Mouse (Mus musculus) spleen, embryonic (tissue): ENCODE data around the gene Tmem235.

Experiments
- CTCF ChIA-PET: fragments of 350-600 bp; sonication (Branson Sonifier 250); formaldehyde crosslinking; loops from one replicate; lab custom pipeline; 2022; lab: Charles Lee

Gene Tmem235

DNA sequence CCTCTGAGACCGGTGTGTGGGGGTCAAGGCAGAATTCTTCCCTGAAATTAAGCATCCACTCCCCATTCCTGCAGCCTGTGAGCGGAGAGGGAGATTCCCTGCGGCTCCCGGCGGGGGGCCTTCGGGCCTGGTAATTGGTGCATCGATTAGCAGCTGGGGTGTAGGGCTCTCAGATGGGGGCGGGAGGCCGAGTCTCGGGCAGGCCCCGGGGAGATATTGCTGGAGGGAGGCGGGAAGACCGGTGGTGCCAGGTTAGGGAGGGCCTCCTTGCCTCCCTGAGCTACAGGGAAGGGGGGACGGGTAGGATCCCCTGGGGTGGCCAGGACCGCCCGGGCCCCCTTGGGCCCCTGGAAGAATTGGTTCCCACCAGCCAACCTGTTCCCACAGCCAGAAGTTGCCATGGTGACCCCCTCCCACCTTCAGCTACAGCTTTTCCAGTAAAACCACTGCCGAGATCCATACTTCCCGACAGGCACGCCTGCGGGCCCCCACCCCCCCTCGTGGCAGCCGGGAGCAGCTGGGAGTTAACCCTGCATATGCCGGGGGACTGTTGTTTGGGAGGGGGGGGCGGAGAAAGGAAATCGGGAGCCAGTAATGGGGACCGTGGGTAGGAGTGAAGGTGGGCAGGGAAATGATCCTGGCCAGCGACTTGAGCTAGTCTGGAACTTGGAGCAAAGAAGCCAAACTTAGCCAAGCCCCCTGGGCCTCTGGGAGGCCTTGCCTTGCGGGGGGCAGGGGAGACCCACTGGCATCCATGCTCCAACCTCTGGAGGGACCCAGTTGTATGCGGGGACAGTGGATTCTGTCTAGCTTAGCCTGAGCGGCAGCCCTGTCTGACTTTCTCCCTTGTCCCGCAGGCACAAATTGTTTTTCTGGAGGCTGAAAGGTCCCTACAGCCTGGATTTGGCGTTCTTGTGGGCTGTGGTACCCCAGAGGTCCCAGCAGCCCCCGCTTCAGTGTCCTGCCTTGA lies 28.6 kb downstream of the Tmem235 start:
- CTCF ChIA-PET, result interaction anchor here (0.6 kb wide), 1 partner anchor 19 kb away, joined by 4 read pairs; no protein-coding TSS in a partner anchor

DNA sequence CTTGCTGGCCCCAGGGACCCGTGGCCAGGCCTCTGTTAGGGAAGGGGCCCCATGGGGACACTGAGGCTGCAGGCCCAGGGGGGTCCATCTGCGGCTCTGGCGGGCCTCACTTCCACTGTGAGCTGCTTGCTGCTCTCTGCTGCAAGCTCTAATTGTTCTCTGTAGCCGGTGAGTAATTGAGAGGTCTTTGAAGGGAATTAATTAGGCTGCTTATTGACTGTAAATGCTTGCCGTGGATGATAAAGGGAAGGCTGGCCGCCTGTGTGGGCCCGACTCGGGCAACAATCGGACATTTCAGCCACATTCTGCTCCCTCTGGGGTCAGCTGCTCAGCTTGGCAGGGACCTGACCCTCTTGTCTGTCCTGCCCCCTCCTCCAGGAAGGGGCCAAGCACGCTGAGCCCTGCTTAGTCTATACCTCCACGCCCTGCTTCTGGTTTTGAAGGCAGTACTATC lies 29.4 kb downstream of the Tmem235 start:
- CTCF ChIA-PET, result interaction anchor here (0.6 kb wide), 1 partner anchor 20 kb away, joined by 4 read pairs; no protein-coding TSS in a partner anchor

DNA sequence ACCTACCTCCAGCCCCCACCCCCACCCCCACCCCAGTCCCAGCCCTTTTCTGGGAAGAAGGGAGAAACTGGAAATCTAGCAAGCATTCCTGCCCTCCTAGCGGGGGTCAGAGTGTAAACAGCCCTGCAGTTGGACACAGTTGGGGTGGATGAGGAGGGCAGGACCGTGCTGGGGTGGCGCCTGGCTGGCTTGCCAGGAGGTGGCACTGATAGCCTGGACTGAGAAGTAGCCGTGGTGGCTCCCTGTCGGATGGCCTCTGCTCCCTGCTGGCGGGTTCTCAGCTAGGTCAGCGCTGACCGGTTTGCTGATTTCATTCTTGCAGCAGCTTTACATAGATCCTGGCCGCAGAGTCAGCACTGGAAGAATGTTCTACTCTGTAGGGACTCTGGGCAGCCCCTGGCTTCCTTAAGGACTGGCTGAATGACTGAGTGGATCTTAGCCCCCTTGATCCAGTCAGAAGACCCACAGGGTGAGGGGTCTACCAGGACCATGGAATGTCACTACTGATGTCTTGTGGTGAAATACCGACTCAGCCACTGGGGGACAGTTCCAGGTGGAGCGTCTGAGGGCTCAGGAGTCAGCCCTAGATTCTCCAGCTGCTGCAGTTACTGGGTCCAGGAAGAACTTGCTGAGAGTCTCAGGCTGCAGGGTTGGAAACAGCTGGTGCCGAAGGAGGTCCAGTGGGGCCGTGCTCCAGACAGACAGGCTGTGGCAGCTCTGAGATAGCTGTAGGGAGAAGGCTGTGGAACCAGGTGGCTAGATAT lies 30.1 kb downstream of the Tmem235 start:
- CTCF ChIA-PET, result no interaction called here

DNA sequence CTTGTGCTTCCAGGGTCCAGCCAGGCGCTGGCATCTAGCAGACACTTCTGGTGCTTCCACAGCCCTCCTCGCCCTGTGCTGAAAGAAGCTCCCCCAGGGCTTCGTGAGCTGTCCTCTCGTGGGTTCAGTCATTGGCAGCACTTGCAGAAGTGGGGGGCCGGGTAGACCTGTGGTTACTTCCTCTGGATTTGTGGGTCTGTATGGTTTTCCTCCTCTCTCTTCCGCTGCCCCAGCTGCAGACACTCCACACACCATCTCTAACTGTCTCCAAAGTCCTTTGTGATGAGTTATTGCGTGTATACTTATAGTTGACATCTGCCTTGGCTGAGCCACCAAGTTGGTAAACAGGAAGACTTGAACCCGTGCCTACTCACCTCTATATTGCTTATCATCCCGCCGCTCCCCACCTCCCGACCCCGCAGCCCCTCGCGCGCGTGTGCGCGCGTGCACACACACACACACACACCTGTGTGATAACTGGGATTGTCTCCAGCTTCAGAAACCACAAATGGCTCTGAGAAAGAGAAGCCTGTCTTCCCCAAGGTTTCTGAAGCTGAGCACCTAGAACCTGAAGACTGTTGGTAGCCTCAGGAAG lies 31.1 kb downstream of the Tmem235 start:
- CTCF ChIA-PET, result no interaction called here

DNA sequence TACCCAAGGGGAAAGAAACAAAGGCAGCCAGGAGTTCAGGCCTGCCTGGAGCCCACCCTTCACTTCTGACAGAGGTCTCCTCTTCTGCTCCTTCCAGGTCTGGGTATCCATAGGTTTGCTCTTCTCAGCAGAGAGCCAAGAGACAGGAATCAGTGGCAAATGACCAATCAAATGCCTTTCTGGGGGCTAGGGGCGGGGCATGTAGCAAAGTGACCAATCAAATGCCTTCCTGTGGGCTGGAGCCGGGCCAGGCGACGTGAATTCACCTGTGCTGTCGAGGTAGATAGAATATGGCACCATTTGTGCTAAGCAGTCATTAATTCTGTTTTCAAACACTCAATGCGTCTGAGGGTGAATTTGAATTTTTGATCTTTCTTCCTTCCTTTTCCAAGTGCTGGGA lies 31.6 kb downstream of the Tmem235 start:
- CTCF ChIA-PET, result no interaction called here

DNA sequence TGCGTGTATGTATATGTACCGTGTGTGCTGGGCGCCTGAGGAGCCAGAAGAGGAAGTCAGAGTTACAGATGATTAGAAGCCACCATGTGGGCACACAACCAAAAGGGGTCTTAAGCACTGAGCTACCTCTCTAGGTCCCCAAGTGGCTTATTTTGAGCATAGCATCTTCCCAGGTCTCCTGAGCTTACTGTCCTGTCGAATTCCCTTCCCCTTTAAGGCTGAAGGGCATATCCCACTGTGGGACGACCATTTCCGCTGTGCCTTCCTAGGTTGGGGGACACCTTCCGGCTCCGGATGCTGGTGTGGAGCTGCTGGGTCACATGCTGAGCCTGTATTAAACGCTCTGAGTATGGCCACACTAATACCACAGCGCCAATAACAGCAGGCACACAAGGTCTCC lies 34.1 kb downstream of the Tmem235 start:
- CTCF ChIA-PET, result no interaction called here

DNA sequence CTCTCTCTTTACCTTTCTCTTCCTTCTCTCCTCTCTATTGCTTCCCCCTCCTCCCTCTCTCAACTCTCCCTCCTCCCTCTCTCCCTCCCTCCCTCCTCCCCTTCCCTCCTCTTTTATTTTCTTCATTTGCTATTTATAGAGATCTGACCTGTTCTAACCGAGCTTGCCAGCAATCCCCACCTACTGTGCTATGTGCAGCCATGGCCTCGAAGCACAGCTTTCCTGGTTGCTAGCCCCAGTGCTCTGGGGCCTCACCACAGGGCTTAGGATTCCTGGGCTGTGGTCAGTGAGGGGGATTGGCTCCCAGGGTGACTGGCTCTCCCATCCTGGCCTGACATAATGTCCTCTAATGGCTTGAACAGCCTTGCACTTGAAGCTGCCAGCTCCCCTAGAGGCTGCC lies 36.0 kb downstream of the Tmem235 start:
- CTCF ChIA-PET, result interaction anchor here (0.6 kb wide), 1 partner anchor 27 kb away, joined by 3 read pairs; no protein-coding TSS in a partner anchor

DNA sequence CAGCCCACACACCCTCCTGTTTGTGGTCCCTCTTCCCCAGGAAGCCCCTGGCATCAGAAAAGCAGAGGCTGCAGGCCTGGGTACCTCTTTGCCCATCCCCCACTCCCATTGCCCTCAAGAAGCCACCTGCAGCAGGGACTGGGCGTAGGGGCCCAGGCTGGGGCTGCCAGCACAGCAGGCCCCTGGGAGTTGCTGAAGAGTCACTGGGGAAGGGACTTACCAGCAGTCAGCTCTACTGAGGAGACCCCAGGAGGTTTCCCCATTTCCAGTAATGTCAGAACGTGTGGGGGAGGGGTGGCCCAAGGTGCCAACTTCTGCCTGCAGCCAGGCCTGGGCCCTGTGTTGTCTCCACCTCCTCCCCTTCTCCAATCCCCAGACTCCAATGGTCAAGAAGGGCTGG lies 41.7 kb downstream of the Tmem235 start:
- CTCF ChIA-PET, result no interaction called here

DNA sequence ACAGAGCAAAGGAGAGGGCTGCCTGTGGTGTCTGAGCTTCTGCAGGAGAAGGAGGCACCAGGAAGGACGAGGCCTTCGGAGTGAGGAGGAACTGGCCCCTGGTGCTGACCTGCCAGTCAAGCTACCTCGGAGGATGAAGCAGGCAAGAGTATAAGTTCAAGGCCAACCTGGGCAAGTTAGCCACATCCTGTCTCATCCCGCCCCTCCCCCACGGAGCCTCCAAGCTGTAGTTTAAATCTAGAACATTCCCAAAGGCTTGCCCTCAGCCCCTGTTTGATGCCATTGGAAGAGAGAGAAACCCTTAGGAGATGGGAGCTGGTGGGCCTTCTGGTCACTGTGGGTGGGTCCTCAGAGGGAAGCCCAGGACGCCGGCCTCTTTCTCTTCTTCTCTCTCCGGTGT lies 43.9 kb downstream of the Tmem235 start:
- CTCF ChIA-PET, result no interaction called here

DNA sequence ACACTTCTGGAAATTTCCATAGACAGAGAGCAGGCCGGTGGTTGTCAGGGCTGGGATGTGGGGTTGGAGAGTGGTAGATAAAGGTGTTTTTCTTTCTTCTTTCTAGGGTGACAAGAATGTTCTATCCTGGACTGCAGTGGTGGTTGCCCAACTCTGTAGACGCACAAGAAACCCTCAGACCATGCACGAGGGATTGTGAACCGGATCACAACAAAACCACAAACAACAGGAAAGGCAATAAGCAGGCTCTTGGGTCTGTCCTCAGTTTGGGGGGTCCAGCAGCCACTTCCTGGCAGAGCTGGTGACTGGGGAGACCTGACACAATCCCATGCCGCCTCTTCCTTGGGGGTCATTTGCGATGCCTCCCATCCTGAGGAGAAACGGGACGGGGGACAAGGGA lies 48.8 kb downstream of the Tmem235 start:
- CTCF ChIA-PET, result no interaction called here

DNA sequence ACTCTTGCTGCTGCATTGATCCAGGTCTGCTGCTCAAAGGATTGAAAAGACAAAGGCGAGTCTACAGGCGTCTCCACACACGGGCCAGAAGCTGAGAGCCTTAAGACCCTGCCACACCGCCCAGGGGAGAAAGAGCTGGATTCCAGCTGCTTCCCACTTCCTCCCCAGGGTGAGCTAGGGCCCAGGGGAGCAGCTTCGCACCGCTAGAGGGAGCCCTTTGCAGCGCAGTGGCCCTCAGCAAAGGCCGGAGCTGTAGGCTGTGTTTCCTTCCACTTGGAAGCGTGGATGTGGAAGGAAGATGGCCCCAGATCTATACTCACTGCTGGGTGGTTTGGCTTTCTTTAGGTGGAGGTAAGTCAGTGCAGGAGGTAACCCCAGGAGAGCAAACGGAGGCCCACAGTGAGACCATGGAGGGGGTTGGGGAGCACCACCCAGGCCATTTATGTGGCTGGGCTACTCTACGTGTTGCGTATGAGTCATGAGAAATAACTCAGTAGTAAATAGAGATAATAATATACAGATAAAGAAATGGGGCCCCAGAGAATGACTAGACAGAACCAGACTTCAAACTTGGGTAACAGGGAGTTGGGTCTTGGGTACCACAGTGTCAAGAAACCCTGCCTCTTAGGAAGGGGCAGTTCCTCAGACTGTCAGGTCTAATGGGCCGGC lies 52.3 kb downstream of the Tmem235 start:
- CTCF ChIA-PET, result interaction anchor here (0.6 to 1.6 kb wide), 5 partner anchors 10 to 607 kb away, joined by 3 to 9 read pairs (median 5); partner anchors contain the start of gene Socs3

DNA sequence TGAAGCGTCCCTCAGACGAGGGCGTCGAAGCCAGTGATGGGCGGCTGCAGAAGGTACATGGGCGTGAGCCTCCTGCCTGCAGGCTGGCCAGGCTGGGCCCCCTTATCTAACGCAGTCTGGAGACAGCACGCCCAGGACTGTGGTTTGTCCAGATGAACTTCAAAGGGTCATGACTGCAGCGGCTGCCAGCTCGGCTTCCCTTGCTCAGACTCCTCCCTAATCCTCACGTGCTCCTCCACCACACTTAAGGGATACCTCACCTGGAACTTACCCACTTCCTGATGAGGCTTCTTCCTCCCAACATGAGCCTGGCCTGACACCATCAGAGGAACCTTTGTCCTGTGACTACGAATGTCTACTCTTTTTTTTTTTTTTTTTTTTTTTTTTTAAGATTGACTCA lies 54.0 kb downstream of the Tmem235 start:
- CTCF ChIA-PET, result interaction anchor here (0.6 to 0.7 kb wide), 5 partner anchors 35 to 1531 kb away, joined by 4 to 8 read pairs (median 5); no protein-coding TSS in a partner anchor
